Mouse (Mus musculus) embryonic fibroblast, embryonic 13.5 days (primary cell): Measurements from ENCODE around the gene Rrnad1.
A peak's percentile ranks its signal among the peaks of the same experiment; 100 is the strongest.

Experiments
- CTCF ChIP-seq: IDR thresholded peaks from 2 replicates; pipeline ENCODE4 v1.5.1; 2011; ENCODE audit warnings: mild to moderate bottlenecking, control low read depth, low read length, moderate library complexity, borderline replicate concordance; ENCODE audit not compliant: insufficient read depth
- POLR2A ChIP-seq: IDR thresholded peaks from 2 replicates; pipeline ENCODE4 v1.6.1; 2011; ENCODE audit warnings: low read depth, mild to moderate bottlenecking, control low read depth, low read length, moderate library complexity

DNA sequence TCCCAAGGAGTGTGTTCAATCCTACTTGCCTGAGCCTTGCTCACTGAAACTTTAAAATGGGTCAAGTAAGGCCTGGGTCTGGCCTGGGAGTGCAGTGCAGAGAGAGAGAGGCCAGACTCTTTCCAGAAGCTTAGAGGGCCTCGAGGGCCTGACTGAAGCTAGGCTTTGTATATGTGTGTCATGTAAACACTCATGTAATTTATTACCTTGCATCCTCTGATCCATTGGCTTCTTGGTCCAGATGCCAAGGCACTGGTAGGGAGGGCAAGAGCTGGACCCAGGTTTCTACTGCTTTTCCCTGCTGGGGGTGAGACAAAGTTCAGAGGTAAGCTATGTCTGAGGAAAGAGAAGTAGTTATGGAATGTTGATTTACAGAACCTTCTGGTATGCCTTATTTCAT, 22.6 kb downstream of the Rrnad1 start:
- TF ChIP-seq CTCF (no peak), POLR2A (0 out of 2 replicates have a peak, but pooled peaks have one; percentile 7)
